ENCODE assay signal across 19 mouse cellular contexts in genomic region chr15:7045056-7045455, GRCm38 (mm10).
"Had no signal": no experiment of that assay in that cellular context is flagged by ENCODE, and none has a peak within 500 bp of the region (broad histone marks: within the 10 kb centered on the region; RNA-seq: fewer than 3 reads in every experiment).

No protein-coding gene starts in this region.

- H3K9me3 ChIP-seq: midbrain, embryonic 12.5 days; midbrain, embryonic 15.5 days; neural tube, embryonic 12.5 days; neural tube, embryonic 15.5 days; stomach, embryonic 15.5 days had no signal

- ATAC-seq: midbrain, embryonic 15.5 days had no signal

- H3K9ac ChIP-seq: liver, embryonic 14.5 days; liver, postnatal 0 days; lung, embryonic 14.5 days; midbrain, embryonic 12.5 days; midbrain, embryonic 15.5 days; neural tube, embryonic 12.5 days; neural tube, embryonic 15.5 days; stomach, embryonic 15.5 days had no signal

- H3K36me3 ChIP-seq: midbrain, embryonic 12.5 days; midbrain, embryonic 15.5 days; neural tube, embryonic 12.5 days; neural tube, embryonic 15.5 days; stomach, embryonic 15.5 days had no signal

- H3K27ac ChIP-seq: left cerebral cortex, adult 2 months; liver, embryonic 14.5 days; macrophage; midbrain, embryonic 12.5 days; midbrain, embryonic 15.5 days; neural tube, embryonic 12.5 days; neural tube, embryonic 15.5 days; stomach, embryonic 15.5 days had no signal

- H3K4me2 ChIP-seq: liver, embryonic 11.5 days; lung, embryonic 14.5 days; midbrain, embryonic 12.5 days; midbrain, embryonic 15.5 days; neural tube, embryonic 12.5 days; neural tube, embryonic 15.5 days; stomach, embryonic 15.5 days had no signal

- H3K4me3 ChIP-seq: left cerebral cortex, adult 2 months; midbrain, embryonic 12.5 days; midbrain, embryonic 15.5 days; neural tube, embryonic 12.5 days; neural tube, embryonic 15.5 days; stomach, embryonic 15.5 days had no signal

- H3K4me1 ChIP-seq: midbrain, embryonic 12.5 days; midbrain, embryonic 15.5 days; neural tube, embryonic 12.5 days; stomach, embryonic 15.5 days had no signal

- H3K27me3 ChIP-seq: midbrain, embryonic 12.5 days; midbrain, embryonic 15.5 days; neural tube, embryonic 12.5 days; neural tube, embryonic 15.5 days; stomach, embryonic 15.5 days had no signal

- DNase-seq: kidney, adult 11 months; kidney, adult 9 months; kidney, postnatal 25 days; layer of hippocampus, postnatal 36 days; liver, postnatal 0 days; lung, embryonic 14.5 days; right cerebral cortex, adult 18-20 months; right cerebral cortex, postnatal 14 days; right cerebral cortex, postnatal 4 days; thymus, postnatal 25 days had no signal
